Mouse (Mus musculus) heart, embryonic 15.5 days (tissue): ENCODE data around the gene Cct4. TPM values are rescaled to one million over a fixed set of nuclear protein-coding genes. Genes with fewer than 3 reads are reported as not detected.

ENCODE experiments used
- ATAC-seq: fragments of 200-750 bp; cut with Nextera tagmentation; replicated peaks from 2 replicates; pipeline ENCODE4 v1.8.0; 2017; ENCODE audit warnings: low read depth, moderate TSS enrichment; ENCODE audit not compliant: insufficient number of reproducible peaks, insufficient read depth, low FRiP score
- H3K27ac ChIP-seq: fragments of 300-500 bp; sonication (generic); 2 replicates; pipeline ENCODE4 v1.5.1; 2015; ENCODE audit warnings: mild to moderate bottlenecking, inconsistent platforms
- H3K27me3 ChIP-seq: fragments of 300-500 bp; sonication (generic); 2 replicates; pipeline ENCODE4 v1.6.1; 2015; ENCODE audit warnings: inconsistent platforms
- H3K36me3 ChIP-seq: fragments of 300-500 bp; sonication (generic); 2 replicates; pipeline ENCODE4 v1.6.1; 2015; ENCODE audit warnings: mild to moderate bottlenecking, inconsistent platforms
- H3K4me1 ChIP-seq: fragments of 300-500 bp; sonication (generic); replicated peaks from 2 replicates; pipeline ENCODE4 v1.6.1; 2015; ENCODE audit warnings: inconsistent platforms
- H3K4me2 ChIP-seq: fragments of 300-500 bp; sonication (generic); 2 replicates; pipeline ENCODE4 v1.6.1; 2015; ENCODE audit warnings: inconsistent platforms, mild to moderate bottlenecking, moderate library complexity
- H3K4me3 ChIP-seq: fragments of 300-500 bp; sonication (generic); 2 replicates; pipeline ENCODE4 v1.5.1; 2015; ENCODE audit warnings: mild to moderate bottlenecking, inconsistent platforms
- H3K9ac ChIP-seq: fragments of 300-500 bp; sonication (generic); 2 replicates; pipeline ENCODE4 v1.6.1; 2015; ENCODE audit warnings: mild to moderate bottlenecking, inconsistent platforms
- H3K9me3 ChIP-seq: fragments of 300-500 bp; sonication (generic); replicated peaks from 2 replicates; pipeline ENCODE4 v1.6.1; 2016; ENCODE audit warnings: inconsistent platforms
- WGBS: fragments of 180-500 bp; shearing (Covaris S2); methylation state at CpG from one replicate; pipeline ENCODE4 v1.1.7; 2015; ENCODE audit warnings: mixed read lengths; 5-methylcytosine and 5-hydroxymethylcytosine counted together
- polyA plus RNA-seq: library from polyadenylated mRNA; unstranded; fragments of >200 nt; fragmentation: Nextera tagmentation; extraction: Ambion mirVana; gene quantifications from 2 replicates; pipeline ENCODE4 v1.2.1, GENCODE M21; 2015

The Cct4 gene
- polyA plus RNA-seq, 1 experiment from 2014 or later: 184 TPM

GRCm38 (mm10) chr11:22970546-22970945, 19.8 kb upstream of the Cct4 start:
- 89% methylated on average over 1 of the region's 1 CpGs for WGBS
- ATAC-seq: no peak
- Histone ChIP-seq H3K27me3 (no peaks in the 10 kb centered on the region), H3K27ac (no peak overlapping the region), H3K4me2 (no peak overlapping the region), H3K9ac (no peak overlapping the region), H3K9me3 (peaks cover 10% of the 10 kb centered on the region; the same call in 1 of the 2 replicates), H3K4me3 (no peak overlapping the region), H3K4me1 (peaks cover 8% of the 10 kb centered on the region), H3K36me3 (peaks cover 19% of the 10 kb centered on the region; the same call in 1 of the 2 replicates)

DNA sequence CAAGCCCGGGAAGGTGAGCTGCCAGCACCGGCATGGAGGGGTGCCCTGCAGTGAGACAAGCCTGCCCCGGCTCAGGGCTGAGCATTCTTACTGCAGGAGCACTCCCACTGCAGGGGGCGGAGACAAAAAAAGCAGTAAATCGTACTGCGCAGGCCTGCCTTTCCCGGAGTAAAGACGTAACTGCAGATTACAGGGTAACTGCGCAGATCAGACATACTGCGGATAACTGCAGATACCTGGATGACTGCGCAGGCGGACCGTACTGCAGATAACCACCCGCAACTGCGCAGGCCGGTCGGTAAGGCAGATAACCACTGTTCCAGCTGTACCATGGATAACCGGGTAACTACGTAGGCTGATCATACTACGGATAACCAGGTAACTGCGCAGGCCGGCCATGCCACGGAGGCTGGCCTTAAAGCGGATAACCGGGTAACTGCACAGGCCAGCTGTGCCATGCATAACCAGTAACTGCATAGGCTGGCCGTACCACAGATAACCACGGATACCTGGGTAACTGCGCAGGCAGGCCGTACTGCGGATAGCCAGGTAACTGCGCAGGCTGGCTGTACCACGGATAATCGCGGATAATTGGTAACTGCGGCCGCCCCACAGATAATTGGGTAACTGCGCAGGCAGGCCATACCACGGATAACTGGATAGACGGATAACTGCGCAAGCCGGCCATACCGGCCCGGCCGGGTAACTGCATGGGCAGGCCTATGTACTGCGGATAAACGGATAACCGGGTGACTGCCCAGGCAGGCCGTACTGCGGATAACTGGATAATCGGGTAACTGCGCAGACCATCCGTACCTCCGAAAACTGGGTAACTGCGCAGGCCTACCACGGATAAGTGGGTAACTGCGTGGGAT, 18.2 kb upstream of the Cct4 start, which contains the start of gene Zrsr1:
TSS of gene Zrsr1 (plus strand) at position 171 of the 875 bp plus-strand sequence.
- H3K9ac ChIP-seq: peak within 1 kb of the TSS; percentile 53
- peaks cover 13% of the 10 kb centered on the region for H3K4me1 ChIP-seq
- H3K9me3 ChIP-seq: peaks cover 4% of the 10 kb centered on the region; the same call in 1 of the 2 replicates
- H3K36me3 ChIP-seq: peaks cover 16% of the 10 kb centered on the region; the same call in 1 of the 2 replicates
- no peaks in the 10 kb centered on the region for H3K27me3 ChIP-seq
- 49% methylated on average over 56 of the region's 56 CpGs for WGBS
- H3K4me2 ChIP-seq: peak within 1 kb of the TSS; percentile 78
- ATAC-seq: peak; percentile 70
- H3K27ac ChIP-seq: peak within 1 kb of the TSS; percentile 79
- H3K4me3 ChIP-seq: peak within 1 kb of the TSS; percentile 58

DNA sequence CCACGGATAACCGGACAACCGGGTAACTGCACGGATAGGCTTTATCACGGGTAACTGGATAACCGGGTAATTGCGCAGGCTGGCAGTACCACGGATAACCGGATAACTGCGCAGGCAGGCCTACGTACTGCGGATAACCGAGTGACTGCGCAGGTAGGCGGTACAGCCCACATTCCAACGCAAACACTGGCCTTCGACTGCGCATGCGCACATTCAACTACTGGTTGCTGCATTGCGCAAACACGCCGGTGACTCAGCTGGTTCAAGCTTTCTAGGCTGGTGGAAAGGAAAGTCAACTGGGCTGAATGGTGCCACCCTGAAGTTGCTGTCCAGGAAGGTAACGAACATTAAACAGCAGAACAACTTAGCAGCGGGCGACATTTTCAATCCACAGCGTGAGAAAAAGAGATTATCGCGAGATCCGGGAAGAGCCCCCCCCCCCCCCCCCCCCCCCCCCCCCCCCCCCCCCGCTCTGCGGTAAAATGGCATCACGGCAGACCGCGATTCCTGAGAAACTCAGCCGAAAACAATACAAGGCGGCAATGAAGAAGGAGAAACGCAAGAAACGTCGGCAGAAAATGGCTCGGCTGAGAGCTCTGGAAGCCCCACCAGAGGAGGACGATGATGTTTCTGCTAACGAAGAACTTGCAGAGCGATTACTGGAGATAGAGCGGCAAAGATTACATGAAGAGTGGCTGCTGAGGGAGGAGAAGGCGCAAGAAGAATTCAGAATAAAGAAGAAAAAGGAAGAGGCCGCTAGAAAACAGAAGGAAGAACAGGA, 17.4 kb upstream of the Cct4 start:
- ATAC-seq: peak; percentile 51
- peaks cover 16% of the 10 kb centered on the region; the same call in 1 of the 2 replicates for H3K36me3 ChIP-seq
- 46% methylated on average over 44 of the region's 46 CpGs for WGBS

GRCm38 (mm10) chr11:22973599-22973998, 16.7 kb upstream of the Cct4 start:
- no peak for ATAC-seq
- H3K27ac ChIP-seq: peak overlapping the region; percentile 66; the same call in 1 of the 2 replicates
- WGBS: 51% methylated on average over 14 of the region's 14 CpGs

More for the DNA sequence above, 17.4 kb upstream of the Cct4 start:
- Histone ChIP-seq H3K9me3 (no peaks in the 10 kb centered on the region), H3K4me2 (peak overlapping the region; percentile 78), H3K4me3 (peak overlapping the region; percentile 58), H3K4me1 (peaks cover 13% of the 10 kb centered on the region), H3K9ac (peak overlapping the region; percentile 53), H3K27me3 (no peaks in the 10 kb centered on the region), H3K27ac (peak overlapping the region; percentile 79)

DNA sequence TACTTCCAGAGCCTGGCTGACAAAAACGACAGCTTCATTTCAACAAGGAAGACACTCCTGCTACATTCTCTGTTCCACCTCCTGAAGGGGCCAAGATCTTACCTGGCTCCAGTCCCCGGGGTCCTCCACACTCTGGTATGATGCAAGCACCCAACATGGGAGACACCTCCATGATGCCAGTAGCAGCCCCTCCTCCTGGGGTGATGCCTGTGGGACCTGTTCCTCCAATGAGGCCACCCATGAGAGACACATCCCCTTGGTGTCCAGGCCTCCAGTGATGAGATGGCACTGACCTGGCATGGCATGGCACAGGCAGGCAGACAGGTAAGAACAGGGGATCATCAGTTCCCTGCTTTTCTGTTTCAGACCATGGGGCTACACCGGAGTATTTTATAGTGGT, 12.1 kb upstream of the Cct4 start:
- Histone ChIP-seq H3K4me3 (no peak overlapping the region), H3K27me3 (no peaks in the 10 kb centered on the region), H3K4me1 (peaks cover 29% of the 10 kb centered on the region), H3K9me3 (no peaks in the 10 kb centered on the region), H3K9ac (no peak overlapping the region), H3K36me3 (peaks cover 15% of the 10 kb centered on the region; the same call in 1 of the 2 replicates), H3K27ac (no peak overlapping the region), H3K4me2 (no peak overlapping the region)
- ATAC-seq: no peak
- WGBS: 83% methylated on average over 3 of the region's 3 CpGs

More at GRCm38 (mm10) chr11:22973599-22973998, 16.7 kb upstream of the Cct4 start:
- Histone ChIP-seq H3K4me2 (peak overlapping the region; percentile 59), H3K9ac (peak overlapping the region; percentile 53), H3K4me3 (peak overlapping the region; percentile 58), H3K27me3 (no peaks in the 10 kb centered on the region), H3K9me3 (no peaks in the 10 kb centered on the region), H3K36me3 (peaks cover 19% of the 10 kb centered on the region; the same call in 1 of the 2 replicates), H3K4me1 (peaks cover 13% of the 10 kb centered on the region)

DNA sequence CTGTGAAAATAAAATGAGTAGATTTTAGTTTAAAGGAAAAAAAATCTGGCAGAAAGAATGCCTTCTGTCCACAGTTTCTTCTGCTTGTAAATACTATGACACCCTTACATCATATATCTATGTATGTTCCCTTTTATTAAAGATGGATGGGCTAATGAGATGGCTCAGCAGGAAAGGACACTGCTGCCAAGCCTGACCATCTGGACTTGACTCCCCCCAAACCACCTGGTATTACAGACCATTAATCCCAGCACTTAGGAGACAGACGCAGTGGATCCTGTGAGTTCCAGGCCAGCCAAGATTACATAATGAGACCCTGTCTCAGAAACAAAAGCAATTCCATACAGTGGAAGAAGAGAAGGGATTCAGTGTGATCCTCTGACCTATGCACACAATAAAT, 11.6 kb upstream of the Cct4 start:
- WGBS: 52% methylated on average over 1 of the region's 1 CpGs
- H3K27me3 ChIP-seq: no peaks in the 10 kb centered on the region
- no peak overlapping the region for H3K4me3 ChIP-seq
- no peak overlapping the region for H3K9ac ChIP-seq
- H3K4me1 ChIP-seq: peaks cover 29% of the 10 kb centered on the region
- no peak overlapping the region for H3K4me2 ChIP-seq
- peaks cover 15% of the 10 kb centered on the region; the same call in 1 of the 2 replicates for H3K36me3 ChIP-seq
- no peak overlapping the region for H3K27ac ChIP-seq
- no peak for ATAC-seq
- H3K9me3 ChIP-seq: no peaks in the 10 kb centered on the region

DNA sequence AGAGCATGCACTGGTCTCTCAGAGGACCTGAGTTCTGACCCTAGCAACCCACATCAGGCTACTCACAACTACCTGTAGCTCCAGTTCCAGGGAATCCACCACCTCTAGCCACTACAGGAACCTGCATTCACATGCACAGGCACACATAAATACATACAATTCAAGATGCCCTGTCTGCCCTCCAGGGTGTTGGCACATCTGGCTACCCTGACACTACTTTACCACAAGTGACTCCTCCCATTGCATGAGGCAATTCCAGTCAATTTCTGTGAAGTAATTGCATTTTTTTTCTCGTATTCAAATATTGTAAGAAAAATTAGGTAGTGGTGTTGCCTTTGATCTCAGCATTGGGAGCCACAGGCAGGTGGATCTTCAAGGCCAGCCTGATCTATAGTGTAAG, 11.1 kb upstream of the Cct4 start:
- Histone ChIP-seq H3K9me3 (no peaks in the 10 kb centered on the region), H3K4me1 (peaks cover 28% of the 10 kb centered on the region), H3K4me3 (no peak overlapping the region), H3K9ac (no peak overlapping the region), H3K36me3 (peaks cover 15% of the 10 kb centered on the region; the same call in 1 of the 2 replicates), H3K27ac (no peak overlapping the region), H3K4me2 (no peak overlapping the region), H3K27me3 (no peaks in the 10 kb centered on the region)
- no peak for ATAC-seq
- 82% methylated on average over 1 of the region's 1 CpGs for WGBS

GRCm38 (mm10) chr11:22981041-22981440, 9.3 kb upstream of the Cct4 start:
- 36% methylated on average over 4 of the region's 4 CpGs for WGBS
- peak overlapping the region; percentile 82 for H3K4me3 ChIP-seq
- peaks cover 19% of the 10 kb centered on the region for H3K4me1 ChIP-seq
- H3K4me2 ChIP-seq: peak overlapping the region; percentile 77
- peak overlapping the region; percentile 98 for H3K27ac ChIP-seq
- peaks cover 15% of the 10 kb centered on the region; the same call in 1 of the 2 replicates for H3K36me3 ChIP-seq
- H3K27me3 ChIP-seq: no peaks in the 10 kb centered on the region
- ATAC-seq: no peak
- no peaks in the 10 kb centered on the region for H3K9me3 ChIP-seq
- peak overlapping the region; percentile 79 for H3K9ac ChIP-seq

DNA sequence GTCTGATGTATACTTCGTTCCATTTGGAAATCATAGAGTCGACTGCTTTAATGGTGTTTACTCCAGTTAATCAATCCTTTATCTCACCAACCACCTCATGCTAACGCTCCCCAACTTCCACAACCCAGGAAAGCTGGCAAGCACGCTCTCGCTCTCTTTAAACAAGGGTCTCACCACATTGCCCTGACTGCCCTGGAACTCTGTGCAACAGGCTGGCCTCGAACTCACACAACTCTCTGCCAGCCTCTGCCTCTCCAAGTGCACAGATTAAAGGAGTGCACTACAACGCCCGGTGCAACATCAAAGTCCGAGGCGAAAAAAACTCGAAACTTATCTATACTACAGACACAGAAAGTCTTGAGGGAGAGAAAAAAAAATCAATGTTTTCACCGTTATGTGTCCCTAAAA, 8.8 kb upstream of the Cct4 start:
- ATAC-seq: peak; percentile 12; the same call in 1 of the 2 replicates
- H3K9me3 ChIP-seq: no peaks in the 10 kb centered on the region
- peak overlapping the region; percentile 77 for H3K4me2 ChIP-seq

DNA sequence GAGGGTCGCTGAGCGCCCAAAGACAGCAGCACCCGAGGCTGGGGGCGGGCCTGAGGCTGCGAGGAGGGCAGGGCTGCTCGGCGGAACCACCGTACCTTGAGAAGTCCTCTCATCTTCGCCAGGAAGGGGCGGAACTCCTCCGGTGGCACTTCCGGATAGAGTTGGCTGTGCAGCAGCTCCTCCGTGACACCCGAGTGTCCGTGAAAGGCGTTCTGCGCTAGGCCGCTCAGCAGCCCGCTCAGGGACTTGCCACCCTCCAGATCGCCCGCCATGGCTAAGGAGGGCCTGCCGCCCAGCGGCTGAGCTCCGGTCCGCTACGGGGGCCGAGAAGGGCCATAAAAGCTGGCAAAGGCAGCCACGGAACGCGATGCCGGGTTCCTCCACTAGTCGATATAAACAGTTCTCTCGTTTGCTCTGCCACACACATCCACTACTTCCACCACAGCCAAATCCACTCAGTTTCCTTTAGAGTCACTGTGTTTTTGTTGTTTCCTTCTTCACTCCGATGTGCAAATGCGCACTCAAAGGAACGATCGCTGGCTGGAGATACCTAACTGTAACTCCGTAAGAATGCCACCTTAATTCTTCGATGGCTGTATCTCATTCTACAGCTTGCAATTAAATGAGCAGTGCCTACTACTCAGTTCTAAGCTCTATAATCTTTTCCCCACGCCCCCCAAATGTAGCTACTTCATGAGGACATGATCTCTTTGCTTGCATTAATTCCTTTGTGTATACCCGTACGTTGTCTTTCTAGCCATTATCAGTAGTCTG, 8.1 kb upstream of the Cct4 start, which contains the start of the genes Gm28048 and Commd1:
TSS of gene Gm28048 (minus strand) at position 107 of the 774 bp plus-strand sequence.
TSS of gene Commd1 (minus strand) at position 399 of the 774 bp plus-strand sequence.
- Histone ChIP-seq H3K27me3 (no peaks in the 10 kb centered on the region), H3K9me3 (no peaks in the 10 kb centered on the region), H3K4me2 (peak within 1 kb of the TSS; percentile 77), H3K4me1 (peaks cover 16% of the 10 kb centered on the region), H3K4me3 (peak within 1 kb of the TSS; percentile 82), H3K9ac (peak within 1 kb of the TSS; percentile 79), H3K36me3 (peaks cover 11% of the 10 kb centered on the region; the same call in 1 of the 2 replicates), H3K27ac (peak within 1 kb of the TSS; percentile 98)
- WGBS: 3% methylated on average over 42 of the region's 42 CpGs
- peak; percentile 91 for ATAC-seq

More for the DNA sequence above, 8.8 kb upstream of the Cct4 start:
- peaks cover 15% of the 10 kb centered on the region; the same call in 1 of the 2 replicates for H3K36me3 ChIP-seq
- H3K9ac ChIP-seq: peak overlapping the region; percentile 79
- peaks cover 19% of the 10 kb centered on the region for H3K4me1 ChIP-seq
- 2% methylated on average over 12 of the region's 12 CpGs for WGBS
- H3K27ac ChIP-seq: peak overlapping the region; percentile 98
- H3K4me3 ChIP-seq: peak overlapping the region; percentile 82
- no peaks in the 10 kb centered on the region for H3K27me3 ChIP-seq
